Mouse (Mus musculus) forebrain, postnatal 0 days (tissue): ENCODE results near the gene Ebf1. TPM values are rescaled to one million over a fixed set of nuclear protein-coding genes. Genes with fewer than 3 reads are reported as not detected.
"Not testable (repeated sequence)": the region's sequence is repeated elsewhere in the genome, so short reads cannot be mapped to it uniquely, and the experiment has no call there.

ENCODE experiments used
- ATAC-seq: fragments of 200-750 bp; cut with Nextera tagmentation; 2 replicates; pipeline ENCODE4 v1.8.0; 2017; ENCODE audit warnings: mild to moderate bottlenecking, moderate library complexity
- DNase-seq: peaks from one replicate; pipeline ENCODE4 v3.0.0-alpha.2; 2015
- H3K27ac ChIP-seq: fragments of 300-500 bp; sonication (generic); 2 replicates; pipeline ENCODE4 v1.5.1; 2014; ENCODE audit warnings: low read depth, mild to moderate bottlenecking, antibody characterized with exemption, low read length, moderate library complexity, mixed read lengths
- H3K27me3 ChIP-seq: fragments of 300-500 bp; sonication (generic); 2 replicates; pipeline ENCODE4 v1.6.1; 2014; ENCODE audit warnings: mild to moderate bottlenecking, low read length, mixed read lengths; ENCODE audit not compliant: insufficient read depth
- H3K36me3 ChIP-seq: fragments of 300-500 bp; sonication (generic); 2 replicates; pipeline ENCODE4 v1.6.1; 2014; ENCODE audit warnings: mild to moderate bottlenecking, moderate library complexity; ENCODE audit not compliant: insufficient read depth
- H3K4me1 ChIP-seq: fragments of 300-500 bp; sonication (generic); 2 replicates; pipeline ENCODE4 v1.6.1; 2014; ENCODE audit warnings: antibody characterized with exemption; ENCODE audit not compliant: insufficient read depth
- H3K4me2 ChIP-seq: fragments of 300-500 bp; sonication (generic); 2 replicates; pipeline ENCODE4 v1.6.1; 2014; ENCODE audit warnings: low read depth, mild to moderate bottlenecking, moderate library complexity
- H3K4me3 ChIP-seq: fragments of 300-500 bp; sonication (generic); 2 replicates; pipeline ENCODE4 v1.5.1; 2014; ENCODE audit warnings: low read depth, low read length, mixed read lengths
- H3K9ac ChIP-seq: fragments of 300-500 bp; sonication (generic); 2 replicates; pipeline ENCODE4 v1.6.1; 2014; ENCODE audit warnings: mild to moderate bottlenecking
- H3K9me3 ChIP-seq: fragments of 300-500 bp; sonication (generic); 2 replicates; pipeline ENCODE4 v1.6.1; 2016; ENCODE audit warnings: low read length
- CTCF ChIP-seq: sonication (generic); IDR thresholded peaks from 2 replicates; pipeline ENCODE4 v1.5.1; 2016; ENCODE audit warnings: antibody characterized with exemption, control low read depth, low read depth
- WGBS: fragments of 180-500 bp; shearing (Covaris S2); extraction: QIAGEN DNeasy Blood & Tissue Kit; methylation state at CpG from one replicate; pipeline ENCODE4 v1.1.7; 2014; 5-methylcytosine and 5-hydroxymethylcytosine counted together
- polyA plus RNA-seq: library from polyadenylated mRNA; unstranded; fragments of >200 nt; fragmentation: Nextera tagmentation; extraction: Ambion mirVana; gene quantifications from 2 replicates; pipeline ENCODE4 v1.2.1, GENCODE M21; 2015
- total RNA-seq: library from RNA; depleted of rRNA; stranded (reverse); fragments of >200 nt; gene quantifications from 2 replicates; pipeline ENCODE4 v1.2.3, GENCODE M21; 2014; rRNA removed

The Ebf1 gene
- total RNA-seq = 12.9 and 13.0 TPM in 2 replicates
- polyA plus RNA-seq = 15.6 and 20.6 TPM in 2 replicates

GRCm38 (mm10) chr11:44616788-44617712 is at the start of gene Ebf1:
Gene Ebf1 (plus strand): TSS chr11:44617317.
- Histone ChIP-seq H3K9me3 (no peaks in the 10 kb centered on the region), H3K27me3 (peaks cover 76% of the 10 kb centered on the region), H3K9ac (peak within 1 kb of the TSS; percentile 48), H3K4me3 (peak within 1 kb of the TSS; percentile 43), H3K4me1 (0 out of 2 replicates have a peak, but pooled peaks cover 9% of the 10 kb centered on the region), H3K36me3 (no peaks in the 10 kb centered on the region), H3K27ac (peak within 1 kb of the TSS; percentile 59), H3K4me2 (peak within 1 kb of the TSS; percentile 73)
- ATAC-seq = peak; percentile 94
- under 1% methylated on average over 31 of the region's 31 CpGs for WGBS
- TF ChIP-seq CTCF = no peak
- peak; percentile 86 for DNase-seq

- not testable (repeated sequence) for H3K27ac ChIP-seq, H3K27me3 ChIP-seq, H3K9ac ChIP-seq, H3K36me3 ChIP-seq, H3K4me2 ChIP-seq, H3K4me3 ChIP-seq, H3K9me3 ChIP-seq, H3K4me1 ChIP-seq, DNase-seq, ATAC-seq
- WGBS = 94% methylated on average over 4 of the region's 4 CpGs
These were observed 46.8 kb upstream of the Ebf1 start for GRCm38 (mm10) chr11:44570336-44570735.

GRCm38 (mm10) chr11:44572781-44573180 is 44.3 kb upstream of the Ebf1 start:
- 95% methylated on average over 5 of the region's 5 CpGs for WGBS
- Histone ChIP-seq H3K27me3 (no peaks in the 10 kb centered on the region), H3K9me3 (no peaks in the 10 kb centered on the region), H3K27ac (no peak overlapping the region), H3K4me1 (no peaks in the 10 kb centered on the region), H3K4me3 (no peak overlapping the region), H3K36me3 (no peaks in the 10 kb centered on the region; the same call in 1 of the 2 replicates), H3K9ac (no peak overlapping the region), H3K4me2 (no peak overlapping the region)
- no peak for TF ChIP-seq CTCF
- ATAC-seq (no peak), DNase-seq (no peak)

GRCm38 (mm10) chr11:44573396-44573795 is 43.7 kb upstream of the Ebf1 start:
- no peak for ATAC-seq
- no peaks in the 10 kb centered on the region for H3K4me1 ChIP-seq
- no peak overlapping the region for H3K27ac ChIP-seq
- no peak for DNase-seq
- no peaks in the 10 kb centered on the region for H3K27me3 ChIP-seq
- H3K4me2 ChIP-seq = no peak overlapping the region
- no peaks in the 10 kb centered on the region; the same call in 1 of the 2 replicates for H3K36me3 ChIP-seq
- no peaks in the 10 kb centered on the region for H3K9me3 ChIP-seq
- TF ChIP-seq CTCF = no peak
- H3K4me3 ChIP-seq = no peak overlapping the region
- 88% methylated on average over 3 of the region's 3 CpGs for WGBS
- H3K9ac ChIP-seq = no peak overlapping the region

GRCm38 (mm10) chr11:44574391-44574790 is 42.7 kb upstream of the Ebf1 start:
- no peak overlapping the region for H3K4me3 ChIP-seq
- H3K9me3 ChIP-seq = no peaks in the 10 kb centered on the region
- 93% methylated on average over 8 of the region's 8 CpGs for WGBS
- TF ChIP-seq CTCF = no peak
- H3K36me3 ChIP-seq = no peaks in the 10 kb centered on the region; the same call in 1 of the 2 replicates
- no peak for ATAC-seq
- DNase-seq = no peak
- no peak overlapping the region for H3K9ac ChIP-seq
- no peaks in the 10 kb centered on the region for H3K27me3 ChIP-seq
- no peak overlapping the region for H3K27ac ChIP-seq
- H3K4me2 ChIP-seq = no peak overlapping the region
- no peaks in the 10 kb centered on the region for H3K4me1 ChIP-seq

- Histone ChIP-seq H3K9me3 (no peaks in the 10 kb centered on the region), H3K4me2 (no peak overlapping the region), H3K27ac (no peak overlapping the region), H3K9ac (no peak overlapping the region), H3K36me3 (no peaks in the 10 kb centered on the region), H3K27me3 (no peaks in the 10 kb centered on the region), H3K4me3 (no peak overlapping the region), H3K4me1 (no peaks in the 10 kb centered on the region)
- no peak for ATAC-seq
- DNase-seq = no peak
- WGBS = 90% methylated on average over 5 of the region's 5 CpGs
- TF ChIP-seq CTCF = no peak
These were observed 42.3 kb upstream of the Ebf1 start for GRCm38 (mm10) chr11:44574820-44575219.

GRCm38 (mm10) chr11:44577911-44578310 is 39.2 kb upstream of the Ebf1 start:
- H3K27ac ChIP-seq = no peak overlapping the region
- no peaks in the 10 kb centered on the region for H3K27me3 ChIP-seq
- TF ChIP-seq CTCF = no peak
- no peak overlapping the region for H3K4me2 ChIP-seq
- H3K4me3 ChIP-seq = no peak overlapping the region
- no peaks in the 10 kb centered on the region for H3K36me3 ChIP-seq
- no peak for ATAC-seq
- no peaks in the 10 kb centered on the region for H3K4me1 ChIP-seq
- DNase-seq = no peak
- 87% methylated on average over 9 of the region's 9 CpGs for WGBS
- no peaks in the 10 kb centered on the region for H3K9me3 ChIP-seq
- no peak overlapping the region for H3K9ac ChIP-seq
